Mouse (Mus musculus): ENCODE measurements around the gene Csf3r. TPM values are rescaled to one million over a fixed set of nuclear protein-coding genes. Genes with fewer than 3 reads are reported as not detected.

Csf3r gene
- polyA plus RNA-seq, 1 experiment from 2014 or later = 0.62 TPM

GRCm38 (mm10) chr4:126058134-126058996 is 34.0 kb downstream of the Csf3r start, which contains the start of gene Oscp1:
Gene Oscp1 (plus strand): TSS chr4:126058565.
- Histone ChIP-seq H3K4me1 (peaks cover 18% of the 10 kb centered on the region), H3K4me3 (peak within 1 kb of the TSS; percentile 69), H3K36me3 (peaks cover 30% of the 10 kb centered on the region), H3K9ac (peak within 1 kb of the TSS; percentile 78), H3K27me3 (no peaks in the 10 kb centered on the region), H3K9me3 (no peaks in the 10 kb centered on the region), H3K4me2 (peak within 1 kb of the TSS; percentile 86), H3K27ac (peak within 1 kb of the TSS; percentile 39; the same call in 1 of the 2 replicates)
- WGBS = under 1% methylated on average over 57 of the region's 57 CpGs
- peak; percentile 92 for ATAC-seq (ENCODE audit: insufficient number of reproducible peaks, insufficient read depth, low FRiP score, low TSS enrichment, low read depth)

GRCm38 (mm10) chr4:126058997-126059362 is 34.6 kb downstream of the Csf3r start:
- no peak overlapping the region for H3K27ac ChIP-seq
- H3K9me3 ChIP-seq = no peaks in the 10 kb centered on the region
- ATAC-seq (ENCODE audit: insufficient number of reproducible peaks, insufficient read depth, low FRiP score, low TSS enrichment, low read depth) = no peak
- H3K4me3 ChIP-seq = peak overlapping the region; percentile 69
- 40% methylated on average over 9 of the region's 9 CpGs for WGBS
- H3K27me3 ChIP-seq = no peaks in the 10 kb centered on the region
- peaks cover 24% of the 10 kb centered on the region for H3K36me3 ChIP-seq
- peak overlapping the region; percentile 86 for H3K4me2 ChIP-seq
- peak overlapping the region; percentile 78 for H3K9ac ChIP-seq
- H3K4me1 ChIP-seq = peaks cover 18% of the 10 kb centered on the region

DNA sequence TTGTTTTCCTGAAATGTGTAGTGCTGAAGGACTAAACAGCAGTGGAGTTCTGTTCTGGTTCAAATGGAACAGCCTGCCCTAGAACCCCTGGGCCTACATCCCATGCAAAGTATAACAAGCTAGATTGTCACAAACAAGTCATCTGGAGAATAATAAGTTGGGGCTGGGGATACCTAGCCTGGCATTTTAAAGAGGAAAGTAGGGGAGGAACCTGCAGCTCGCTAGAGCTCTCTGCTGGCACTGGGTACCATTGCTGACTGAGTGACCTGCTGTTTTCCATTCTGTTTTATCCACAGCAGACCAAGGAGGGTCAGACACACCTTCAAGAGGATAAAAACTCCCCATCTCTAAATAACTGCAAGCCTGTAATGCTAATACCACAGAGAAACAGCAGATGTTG is 38.5 kb downstream of the Csf3r start:
- Histone ChIP-seq H3K4me3 (no peak overlapping the region), H3K27me3 (no peaks in the 10 kb centered on the region), H3K27ac (no peak overlapping the region), H3K36me3 (no peaks in the 10 kb centered on the region), H3K9ac (no peak overlapping the region), H3K9me3 (no peaks in the 10 kb centered on the region), H3K4me2 (no peak overlapping the region), H3K4me1 (peaks cover 10% of the 10 kb centered on the region)
- ATAC-seq (ENCODE audit: insufficient number of reproducible peaks, insufficient read depth, low FRiP score, low TSS enrichment, low read depth) = no peak
- WGBS = 41% methylated on average over 1 of the region's 1 CpGs

- Histone ChIP-seq H3K27ac (no peak overlapping the region), H3K4me3 (no peak overlapping the region), H3K9ac (no peak overlapping the region), H3K4me1 (0 out of 2 replicates have a peak, but pooled peaks cover 2% of the 10 kb centered on the region), H3K36me3 (no peaks in the 10 kb centered on the region), H3K27me3 (no peaks in the 10 kb centered on the region), H3K4me2 (no peak overlapping the region), H3K9me3 (no peaks in the 10 kb centered on the region)
- no peak for ATAC-seq (ENCODE audit: insufficient number of reproducible peaks, insufficient read depth, low FRiP score, low TSS enrichment, low read depth)
- 86% methylated on average over 7 of the region's 7 CpGs for WGBS
Observed at GRCm38 (mm10) chr4:126065241-126065640, 40.9 kb downstream of the Csf3r start.

DNA sequence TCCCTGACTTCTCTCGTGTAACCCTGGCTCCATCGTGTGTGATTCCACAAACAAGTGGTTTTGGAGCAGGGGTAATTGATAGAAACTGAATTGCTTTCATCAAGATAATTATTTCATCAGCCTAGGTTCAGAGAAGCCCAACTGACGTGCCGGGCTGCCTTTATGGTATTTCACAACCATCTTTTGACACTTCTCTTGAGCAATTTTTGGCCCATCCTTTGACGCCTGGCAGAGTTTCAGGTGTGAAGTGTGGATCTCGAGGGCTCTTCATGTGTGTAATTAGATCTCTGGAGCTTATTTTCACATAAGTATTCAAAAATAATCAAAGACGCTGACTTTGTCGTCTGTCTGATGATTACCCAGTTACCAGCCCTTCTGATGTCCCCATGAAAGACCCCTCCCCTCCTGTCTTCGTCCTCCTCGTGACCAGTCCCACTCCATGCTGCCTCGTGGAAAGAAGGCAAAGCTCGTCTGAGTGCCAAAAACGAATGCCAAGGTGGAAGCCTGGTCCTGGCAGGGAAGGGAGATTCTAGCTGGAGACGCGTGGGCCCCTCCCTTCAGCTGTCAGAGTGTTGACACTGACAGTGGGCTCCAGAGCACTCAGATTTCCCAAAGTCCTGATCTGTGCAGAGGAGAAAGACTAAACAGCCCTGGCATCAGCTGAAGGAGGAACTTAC is 43.2 kb downstream of the Csf3r start:
- 72% methylated on average over 15 of the region's 15 CpGs for WGBS
- no peak overlapping the region for H3K27ac ChIP-seq
- no peaks in the 10 kb centered on the region for H3K9me3 ChIP-seq
- no peak overlapping the region for H3K9ac ChIP-seq
- H3K4me1 ChIP-seq = no peaks in the 10 kb centered on the region
- ATAC-seq (ENCODE audit: insufficient number of reproducible peaks, insufficient read depth, low FRiP score, low TSS enrichment, low read depth) = no peak
- no peak overlapping the region for H3K4me3 ChIP-seq
- no peaks in the 10 kb centered on the region for H3K36me3 ChIP-seq
- no peak overlapping the region for H3K4me2 ChIP-seq
- no peaks in the 10 kb centered on the region for H3K27me3 ChIP-seq

- no peak overlapping the region for H3K9ac ChIP-seq
- H3K36me3 ChIP-seq = no peaks in the 10 kb centered on the region
- H3K4me1 ChIP-seq = no peaks in the 10 kb centered on the region
- WGBS = 83% methylated on average over 6 of the region's 6 CpGs
- no peak overlapping the region for H3K27ac ChIP-seq
- ATAC-seq (ENCODE audit: insufficient number of reproducible peaks, insufficient read depth, low FRiP score, low TSS enrichment, low read depth) = no peak
- no peak overlapping the region for H3K4me2 ChIP-seq
- no peaks in the 10 kb centered on the region for H3K27me3 ChIP-seq
- no peaks in the 10 kb centered on the region for H3K9me3 ChIP-seq
- H3K4me3 ChIP-seq = no peak overlapping the region
Observed at GRCm38 (mm10) chr4:126068842-126069241, 44.5 kb downstream of the Csf3r start.

- Histone ChIP-seq H3K27me3 (no peaks in the 10 kb centered on the region), H3K9ac (no peak overlapping the region), H3K9me3 (no peaks in the 10 kb centered on the region), H3K4me3 (no peak overlapping the region), H3K4me1 (no peaks in the 10 kb centered on the region), H3K36me3 (peaks cover 10% of the 10 kb centered on the region; the same call in 1 of the 2 replicates), H3K27ac (no peak overlapping the region), H3K4me2 (no peak overlapping the region)
- 84% methylated on average over 6 of the region's 6 CpGs for WGBS
- ATAC-seq (ENCODE audit: insufficient number of reproducible peaks, insufficient read depth, low FRiP score, low TSS enrichment, low read depth) = no peak
Observed at GRCm38 (mm10) chr4:126077833-126078232, 53.5 kb downstream of the Csf3r start.

- Histone ChIP-seq H3K4me3 (no peak overlapping the region), H3K27me3 (no peaks in the 10 kb centered on the region), H3K4me2 (no peak overlapping the region), H3K36me3 (peaks cover 14% of the 10 kb centered on the region; the same call in 1 of the 2 replicates), H3K9ac (no peak overlapping the region), H3K4me1 (no peaks in the 10 kb centered on the region), H3K27ac (no peak overlapping the region), H3K9me3 (no peaks in the 10 kb centered on the region)
- ATAC-seq (ENCODE audit: insufficient number of reproducible peaks, insufficient read depth, low FRiP score, low TSS enrichment, low read depth) = no peak
- WGBS = 90% methylated on average over 4 of the region's 4 CpGs
Observed at GRCm38 (mm10) chr4:126079266-126079665, 54.9 kb downstream of the Csf3r start.

- ATAC-seq (ENCODE audit: insufficient number of reproducible peaks, insufficient read depth, low FRiP score, low TSS enrichment, low read depth) = no peak
- peaks cover 14% of the 10 kb centered on the region; the same call in 1 of the 2 replicates for H3K36me3 ChIP-seq
Observed at GRCm38 (mm10) chr4:126081601-126082000, 57.3 kb downstream of the Csf3r start.

DNA sequence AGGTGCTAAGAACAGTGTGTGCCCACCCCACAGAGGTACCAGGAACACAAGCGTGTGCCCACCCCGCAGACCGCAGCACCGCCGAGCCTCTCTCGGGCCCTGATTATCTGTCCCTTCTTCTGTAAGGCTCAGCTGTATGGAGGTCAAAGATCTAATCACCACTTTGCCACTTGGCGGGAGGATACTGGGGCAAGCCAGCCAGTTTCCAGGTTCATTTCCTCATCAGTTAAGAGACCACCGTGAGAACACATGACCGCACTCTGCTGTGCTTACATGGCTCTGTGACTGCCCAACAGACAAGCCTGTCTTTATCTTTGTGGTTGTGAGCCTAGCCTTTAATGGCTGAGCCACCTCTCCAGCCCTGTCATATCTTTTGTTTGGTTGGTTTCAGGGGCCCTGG is 58.7 kb downstream of the Csf3r start:
- peaks cover 3% of the 10 kb centered on the region; the same call in 1 of the 2 replicates for H3K4me1 ChIP-seq
- H3K27me3 ChIP-seq = no peaks in the 10 kb centered on the region
- no peak overlapping the region for H3K4me3 ChIP-seq
- H3K9ac ChIP-seq = no peak overlapping the region
- WGBS = 91% methylated on average over 9 of the region's 9 CpGs
- no peak overlapping the region for H3K27ac ChIP-seq
- no peak for ATAC-seq (ENCODE audit: insufficient number of reproducible peaks, insufficient read depth, low FRiP score, low TSS enrichment, low read depth)
- no peak overlapping the region for H3K4me2 ChIP-seq
- peaks cover 14% of the 10 kb centered on the region; the same call in 1 of the 2 replicates for H3K36me3 ChIP-seq
- no peaks in the 10 kb centered on the region for H3K9me3 ChIP-seq

More at GRCm38 (mm10) chr4:126081601-126082000, 57.3 kb downstream of the Csf3r start:
- Histone ChIP-seq H3K4me1 (peaks cover 3% of the 10 kb centered on the region; the same call in 1 of the 2 replicates), H3K9ac (no peak overlapping the region), H3K4me3 (no peak overlapping the region), H3K27me3 (no peaks in the 10 kb centered on the region), H3K4me2 (no peak overlapping the region), H3K27ac (no peak overlapping the region), H3K9me3 (no peaks in the 10 kb centered on the region)
- 90% methylated on average over 1 of the region's 1 CpGs for WGBS

DNA sequence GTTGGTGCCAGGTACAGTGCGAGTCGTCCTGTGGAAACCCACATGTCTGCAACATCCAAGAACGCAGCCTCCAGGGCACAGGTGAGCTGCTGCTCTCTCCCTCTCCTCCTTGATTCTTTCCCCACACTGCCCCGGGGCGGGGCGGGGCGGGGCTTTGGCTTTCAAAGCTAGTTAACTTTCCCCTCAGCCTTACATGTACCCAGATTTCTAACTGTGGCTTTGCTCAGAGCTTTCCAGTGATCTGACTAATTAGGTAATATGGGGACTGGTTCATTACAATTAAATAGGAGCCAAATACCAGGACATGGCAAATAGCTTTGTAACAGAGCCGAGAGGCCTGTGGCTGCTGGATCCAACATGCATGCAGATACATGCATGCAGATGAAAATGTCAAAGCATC is 60.0 kb downstream of the Csf3r start:
- Histone ChIP-seq H3K27me3 (no peaks in the 10 kb centered on the region), H3K4me3 (no peak overlapping the region), H3K4me1 (peaks cover 3% of the 10 kb centered on the region; the same call in 1 of the 2 replicates), H3K9me3 (no peaks in the 10 kb centered on the region), H3K4me2 (no peak overlapping the region), H3K27ac (no peak overlapping the region), H3K9ac (no peak overlapping the region), H3K36me3 (peaks cover 14% of the 10 kb centered on the region; the same call in 1 of the 2 replicates)
- ATAC-seq (ENCODE audit: insufficient number of reproducible peaks, insufficient read depth, low FRiP score, low TSS enrichment, low read depth) = no peak
- 59% methylated on average over 8 of the region's 8 CpGs for WGBS

Measured in embryonic facial prominence, embryonic 13.5 days (tissue).